Mouse (Mus musculus) liver, adult 2 months (tissue): ENCODE data around the gene BC048403. TPM values are rescaled to one million over a fixed set of nuclear protein-coding genes. Genes with fewer than 3 reads are reported as not detected.

Experiments used
- DNase-seq: peaks from one replicate; pipeline ENCODE4 v3.0.0-alpha.2; 2011; ENCODE audit warnings: low read depth, low spot score; ENCODE audit errors: extremely low read depth
- H3K27ac ChIP-seq: fragments of 200-500 bp; replicated peaks from 2 replicates; pipeline ENCODE4 v1.5.1; 2012; ENCODE audit warnings: low read depth, mild to moderate bottlenecking, control low read depth, inconsistent platforms, low read length; ENCODE audit not compliant: insufficient read depth
- H3K27me3 ChIP-seq: fragments of 200-500 bp; 2 replicates; pipeline ENCODE4 v1.6.1; 2012; ENCODE audit warnings: mild to moderate bottlenecking, moderate library complexity, low read length, inconsistent platforms; ENCODE audit not compliant: control insufficient read depth, insufficient read depth
- H3K36me3 ChIP-seq: fragments of 200-500 bp; 2 replicates; pipeline ENCODE4 v1.6.1; 2012; ENCODE audit warnings: low read length, inconsistent platforms; ENCODE audit not compliant: control insufficient read depth, insufficient read depth
- H3K4me1 ChIP-seq: fragments of 200-500 bp; 2 replicates; pipeline ENCODE4 v1.6.1; 2011; ENCODE audit warnings: low read length; ENCODE audit not compliant: control insufficient read depth, insufficient read depth
- H3K4me3 ChIP-seq: fragments of 200-500 bp; 2 replicates; pipeline ENCODE4 v1.5.1; 2011; ENCODE audit warnings: low read depth, mild to moderate bottlenecking, control low read depth, low read length, moderate library complexity; ENCODE audit not compliant: insufficient read depth
- H3K79me2 ChIP-seq: fragments of 200-500 bp; 2 replicates; pipeline ENCODE4 v1.6.1; 2012; ENCODE audit warnings: inconsistent platforms, mild to moderate bottlenecking, low read length, moderate library complexity; ENCODE audit not compliant: control insufficient read depth, insufficient read depth
- H3K9ac ChIP-seq: fragments of 200-500 bp; 2 replicates; pipeline ENCODE4 v1.6.1; 2012; ENCODE audit warnings: low read depth, mild to moderate bottlenecking, control low read depth, inconsistent platforms, low read length
- CTCF ChIP-seq: fragments of 200-500 bp; IDR thresholded peaks from 2 replicates; pipeline ENCODE4 v1.5.1; 2011; ENCODE audit warnings: low read depth, low read length, control low read depth
- POLR2A ChIP-seq: fragments of 200-500 bp; IDR thresholded peaks from 2 replicates; pipeline ENCODE4 v1.6.1; 2011; ENCODE audit warnings: low read length, control low read depth; ENCODE audit not compliant: insufficient read depth; ENCODE audit errors: extremely low read depth
- WGBS: fragments of 180-500 bp; shearing (Covaris S2); methylation state at CpG from one replicate; pipeline ENCODE4 v1.1.7; 2018; 5-methylcytosine and 5-hydroxymethylcytosine counted together
- polyA plus RNA-seq: library from polyadenylated mRNA; depleted of rRNA; stranded (reverse); fragments of >200 nt; gene quantifications from 2 replicates; pipeline ENCODE4 v1.2.3, GENCODE M21; 2012
- total RNA-seq: library from RNA; depleted of rRNA; stranded (reverse); fragments of >200 nt; gene quantifications from 2 replicates; pipeline ENCODE4 v1.2.3, GENCODE M21; 2014

BC048403 gene
- total and polyA plus RNA-seq, 2 experiments = 0.92 to 5.9 TPM

DNA sequence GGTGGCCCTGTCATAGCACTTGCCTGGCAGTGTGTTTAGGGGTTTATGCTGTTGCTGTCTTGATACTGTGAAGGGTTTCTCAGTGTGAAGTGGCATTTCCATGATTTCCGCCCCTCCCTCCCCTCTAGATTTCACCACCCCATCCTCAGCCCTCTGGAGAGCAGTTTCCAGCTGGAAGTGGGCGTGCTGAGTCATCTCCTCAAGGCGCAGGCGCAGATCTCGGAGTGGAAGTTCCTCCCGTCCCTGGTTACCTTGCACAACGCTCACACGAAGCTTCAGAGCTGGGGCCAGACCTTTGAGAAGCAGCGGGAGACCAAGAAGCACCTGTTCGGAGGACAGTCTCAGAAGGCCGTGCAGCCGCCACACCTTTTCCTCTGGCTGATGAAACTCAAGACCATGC lies 10.4 kb downstream of the BC048403 start:
- Histone ChIP-seq H3K9ac (no peak overlapping the region), H3K79me2 (no peaks in the 10 kb centered on the region), H3K4me1 (no peaks in the 10 kb centered on the region), H3K4me3 (no peak overlapping the region), H3K27ac (no peak overlapping the region), H3K36me3 (peaks cover 19% of the 10 kb centered on the region; the same call in 1 of the 2 replicates), H3K27me3 (no peaks in the 10 kb centered on the region)
- DNase-seq = no peak
- TF ChIP-seq CTCF (no peak), POLR2A (no peak)
- WGBS = 95% methylated on average over 12 of the region's 12 CpGs

DNA sequence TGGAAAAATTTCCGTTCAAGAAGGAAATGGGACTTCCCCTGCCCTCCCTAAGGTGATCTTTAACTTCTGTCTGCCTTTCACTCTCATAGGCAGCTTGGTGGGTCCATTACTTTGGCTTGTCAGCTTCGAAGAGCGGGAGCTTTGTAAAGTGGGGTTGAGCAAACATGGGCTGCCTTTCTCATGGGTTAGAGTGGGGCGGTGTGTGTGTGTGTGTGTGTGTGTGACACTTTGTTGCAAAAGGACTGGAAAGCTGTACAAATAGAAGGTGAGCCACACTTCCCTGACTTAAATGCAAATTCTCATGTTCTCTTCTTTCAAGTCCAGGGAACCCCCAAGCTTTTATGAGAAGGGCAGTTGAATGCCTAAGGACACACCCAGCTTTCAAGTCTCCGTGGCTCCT lies 14.5 kb downstream of the BC048403 start:
- H3K27ac ChIP-seq = no peak overlapping the region
- peaks cover 4% of the 10 kb centered on the region; the same call in 1 of the 2 replicates for H3K36me3 ChIP-seq
- DNase-seq = no peak
- H3K79me2 ChIP-seq = no peaks in the 10 kb centered on the region
- TF ChIP-seq CTCF (no peak), POLR2A (no peak)
- no peak overlapping the region for H3K9ac ChIP-seq
- WGBS = 67% methylated on average over 5 of the region's 5 CpGs
- no peak overlapping the region for H3K4me3 ChIP-seq
- H3K4me1 ChIP-seq = no peaks in the 10 kb centered on the region
- no peaks in the 10 kb centered on the region for H3K27me3 ChIP-seq

DNA sequence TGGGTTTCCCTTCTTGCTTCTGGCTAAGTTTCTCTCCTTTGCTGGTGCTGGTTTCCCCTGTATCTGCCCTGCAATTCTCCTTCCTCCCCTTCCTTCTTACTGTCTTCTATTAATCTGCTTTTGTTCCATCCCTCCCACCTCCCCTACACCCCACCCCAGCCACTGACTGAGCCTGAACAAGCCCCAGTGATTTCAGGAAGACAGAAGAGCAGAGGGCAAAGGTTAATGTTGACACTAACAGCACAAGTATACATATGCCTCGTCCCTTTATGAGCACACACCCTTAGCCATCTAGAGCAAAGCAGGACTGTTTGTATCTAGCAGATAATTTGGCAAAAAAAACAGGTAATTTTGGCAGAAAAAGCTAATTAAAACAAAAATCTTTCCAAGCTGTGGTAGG lies 16.1 kb downstream of the BC048403 start:
- H3K79me2 ChIP-seq = no peaks in the 10 kb centered on the region
- no peak overlapping the region for H3K9ac ChIP-seq
- DNase-seq = no peak
- H3K27me3 ChIP-seq = no peaks in the 10 kb centered on the region
- no peak overlapping the region for H3K4me3 ChIP-seq
- H3K27ac ChIP-seq = no peak overlapping the region
- H3K4me1 ChIP-seq = no peaks in the 10 kb centered on the region
- no peaks in the 10 kb centered on the region for H3K36me3 ChIP-seq
- TF ChIP-seq CTCF = no peak
- 7% methylated on average over 1 of the region's 1 CpGs for WGBS

DNA sequence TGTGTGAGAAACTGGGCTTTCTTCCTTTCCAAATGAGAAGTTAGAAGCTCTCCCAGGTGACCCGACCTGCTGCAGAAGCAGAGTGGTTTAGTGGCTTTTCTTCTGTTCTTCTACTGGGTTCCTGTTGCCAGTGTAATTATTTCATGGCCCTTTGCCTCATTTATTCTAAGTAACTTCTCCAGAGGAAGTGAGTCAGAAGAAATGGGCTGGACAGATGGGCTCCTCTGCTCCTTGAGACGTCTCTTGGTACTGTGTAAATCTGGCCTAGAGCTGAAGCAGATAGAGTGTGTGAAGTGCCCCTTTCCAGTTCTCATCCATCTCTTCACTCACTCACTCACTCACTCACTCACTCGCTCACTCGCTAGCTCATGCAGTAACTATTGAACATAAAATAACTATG lies 16.9 kb downstream of the BC048403 start:
- Histone ChIP-seq H3K9ac (no peak overlapping the region), H3K4me1 (no peaks in the 10 kb centered on the region), H3K27me3 (no peaks in the 10 kb centered on the region), H3K27ac (no peak overlapping the region), H3K4me3 (no peak overlapping the region), H3K79me2 (no peaks in the 10 kb centered on the region), H3K36me3 (no peaks in the 10 kb centered on the region)
- TF ChIP-seq POLR2A = no peak
- no peak for TF ChIP-seq CTCF
- 88% methylated on average over 4 of the region's 4 CpGs for WGBS
- no peak for DNase-seq

DNA sequence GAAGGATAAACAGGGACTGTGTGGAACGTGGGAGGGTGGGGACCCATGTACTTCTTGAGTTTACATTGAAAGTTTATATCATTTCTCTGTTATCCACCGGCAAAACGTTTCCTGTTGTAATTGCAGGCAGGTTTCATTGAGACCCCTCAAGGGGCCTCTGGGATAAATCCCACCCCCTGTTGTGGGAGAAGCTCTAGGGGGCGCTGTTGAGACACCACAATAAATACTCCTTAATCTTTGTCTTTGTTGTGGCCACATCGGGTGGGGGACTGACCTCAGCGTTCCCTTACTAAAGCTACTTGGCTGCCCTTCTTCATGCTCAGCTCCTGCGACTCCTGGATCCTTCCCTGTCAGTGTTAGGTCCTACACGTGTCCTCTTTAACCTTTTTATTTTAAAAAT lies 19.4 kb downstream of the BC048403 start:
- no peak for DNase-seq
- Histone ChIP-seq H3K9ac (no peak overlapping the region), H3K79me2 (no peaks in the 10 kb centered on the region), H3K36me3 (no peaks in the 10 kb centered on the region), H3K27me3 (no peaks in the 10 kb centered on the region), H3K27ac (no peak overlapping the region), H3K4me1 (no peaks in the 10 kb centered on the region), H3K4me3 (no peak overlapping the region)
- WGBS = 59% methylated on average over 8 of the region's 8 CpGs
- TF ChIP-seq POLR2A = no peak
- TF ChIP-seq CTCF = no peak

DNA sequence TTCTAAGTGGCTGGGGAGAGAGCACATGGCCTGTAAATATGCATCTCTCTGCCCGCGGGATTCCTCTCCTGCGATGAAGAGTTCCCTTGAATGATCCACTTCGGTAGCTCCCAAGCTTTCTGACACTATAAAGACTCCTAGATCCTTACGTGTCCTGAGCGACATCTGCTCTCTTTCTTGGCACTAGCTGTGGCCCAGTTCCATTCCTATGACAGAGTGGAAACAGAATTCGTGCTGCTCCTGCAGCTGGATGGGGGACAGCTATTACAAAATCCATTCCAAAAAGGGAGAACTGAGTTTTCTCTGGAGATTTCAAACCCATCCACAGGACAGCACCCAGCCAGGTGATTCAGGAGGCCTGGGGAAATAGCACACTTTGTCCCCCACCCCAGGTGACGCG lies 22.4 kb downstream of the BC048403 start:
- H3K4me3 ChIP-seq = no peak overlapping the region
- TF ChIP-seq CTCF (no peak), POLR2A (no peak)
- DNase-seq = no peak
- no peaks in the 10 kb centered on the region for H3K79me2 ChIP-seq
- no peak overlapping the region for H3K27ac ChIP-seq
- no peaks in the 10 kb centered on the region for H3K27me3 ChIP-seq
- H3K36me3 ChIP-seq = no peaks in the 10 kb centered on the region
- H3K9ac ChIP-seq = no peak overlapping the region
- 93% methylated on average over 9 of the region's 9 CpGs for WGBS
- H3K4me1 ChIP-seq = no peaks in the 10 kb centered on the region
